Mouse (Mus musculus): ENCODE measurements around the gene Mrpl28. TPM values are rescaled to one million over a fixed set of nuclear protein-coding genes. Genes with fewer than 3 reads are reported as not detected.

Gene Mrpl28
- 145 TPM for polyA plus RNA-seq (2012; fragmentation: generic; extraction: Trizol)

GRCm38 (mm10) chr17:26123267-26123684 lies at the start of gene Mrpl28:
Mrpl28 (plus strand) TSS chr17:26123500.
- H3K36me3 ChIP-seq (ENCODE audit: control insufficient read depth, insufficient read depth), result peaks cover 1% of the 10 kb centered on the region
- H3K4me2 ChIP-seq (ENCODE audit: low read depth), result peak within 1 kb of the TSS; percentile 99
- peak within 1 kb of the TSS; percentile 89 for H3K4me3 ChIP-seq
- TF ChIP-seq CEBPB (IDR thresholded peaks at IDR 0.05; ENCODE audit: insufficient read depth, poor library complexity, severe bottlenecking) (no peak), TCF3 (IDR thresholded peaks at IDR 0.05; ENCODE audit: insufficient read length, low read depth) (no peak), POLR2A (IDR thresholded peaks at IDR 0.05; ENCODE audit: insufficient read length, low read depth) (peak; percentile 99), MAX (IDR thresholded peaks at IDR 0.05; ENCODE audit: low read depth) (no peak), POLR2AphosphoS2 (IDR thresholded peaks at IDR 0.05; ENCODE audit: insufficient read length, low read depth) (peak; percentile 99), TCF12 (IDR thresholded peaks at IDR 0.05; ENCODE audit: insufficient read depth, poor library complexity, severe bottlenecking) (no peak), MYOD1 (IDR thresholded peaks at IDR 0.05; ENCODE audit: control insufficient read depth in 1 of 3, insufficient read length in 2 of 3, low read depth in 2 of 3) (peak in 1 of 3 experiments; percentile 23), E2F4 (IDR thresholded peaks at IDR 0.05; ENCODE audit: insufficient read depth) (peak; percentile 5), MYOG (IDR thresholded peaks at IDR 0.05; ENCODE audit: control insufficient read depth in 1 of 3, insufficient read depth in 1 of 3, insufficient read length in 2 of 3, low read depth in 2 of 3) (no peak)
- peaks cover 15% of the 10 kb centered on the region for H3K79me2 ChIP-seq (ENCODE audit: control insufficient read depth, insufficient read depth)
- peaks cover 14% of the 10 kb centered on the region for H3K27me3 ChIP-seq (ENCODE audit: control insufficient read depth, insufficient read depth, insufficient read length)
- peak within 1 kb of the TSS; percentile 61 for H3ac ChIP-seq (ENCODE audit: control insufficient read depth, insufficient read length)

GRCm38 (mm10) chr17:26075246-26075645 lies 48.1 kb upstream of the Mrpl28 start:
- Histone ChIP-seq H3K27me3 (ENCODE audit: control insufficient read depth, insufficient read depth, insufficient read length) (no peaks in the 10 kb centered on the region), H3K79me2 (ENCODE audit: control insufficient read depth, insufficient read depth) (no peaks in the 10 kb centered on the region), H3K4me3 (no peak overlapping the region), H3K36me3 (ENCODE audit: control insufficient read depth, insufficient read depth) (no peaks in the 10 kb centered on the region), H3K4me2 (ENCODE audit: low read depth) (no peak overlapping the region), H3ac (ENCODE audit: control insufficient read depth, insufficient read length) (no peak overlapping the region)
- TF ChIP-seq MYOD1 (IDR thresholded peaks at IDR 0.05; ENCODE audit: control insufficient read depth in 1 of 3, insufficient read length in 2 of 3, low read depth in 2 of 3) (peak in 1 of 3 experiments; percentile 58), MAX (IDR thresholded peaks at IDR 0.05; ENCODE audit: low read depth) (no peak), E2F4 (IDR thresholded peaks at IDR 0.05; ENCODE audit: insufficient read depth) (no peak)

GRCm38 (mm10) chr17:26078851-26079250 lies 44.4 kb upstream of the Mrpl28 start:
- Histone ChIP-seq H3K79me2 (ENCODE audit: control insufficient read depth, insufficient read depth) (no peaks in the 10 kb centered on the region), H3ac (ENCODE audit: control insufficient read depth, insufficient read length) (no peak overlapping the region), H3K4me3 (no peak overlapping the region), H3K36me3 (ENCODE audit: control insufficient read depth, insufficient read depth) (no peaks in the 10 kb centered on the region), H3K4me2 (ENCODE audit: low read depth) (no peak overlapping the region), H3K27me3 (ENCODE audit: control insufficient read depth, insufficient read depth, insufficient read length) (no peaks in the 10 kb centered on the region)
- TF ChIP-seq CEBPB (IDR thresholded peaks at IDR 0.05; ENCODE audit: insufficient read depth, poor library complexity, severe bottlenecking) (no peak), TCF12 (IDR thresholded peaks at IDR 0.05; ENCODE audit: insufficient read depth, poor library complexity, severe bottlenecking) (no peak), POLR2A (IDR thresholded peaks at IDR 0.05; ENCODE audit: insufficient read length, low read depth) (no peak), REST (IDR thresholded peaks at IDR 0.05; ENCODE audit: insufficient read depth, insufficient read length) (no peak), SRF (IDR thresholded peaks at IDR 0.05; ENCODE audit: control insufficient read depth, insufficient read length, low read depth) (no peak), POLR2AphosphoS2 (IDR thresholded peaks at IDR 0.05; ENCODE audit: insufficient read length, low read depth) (no peak), MAX (IDR thresholded peaks at IDR 0.05; ENCODE audit: low read depth) (no peak), MYOD1 (IDR thresholded peaks at IDR 0.05; ENCODE audit: control insufficient read depth in 1 of 3, insufficient read length in 2 of 3, low read depth in 2 of 3) (no peak), E2F4 (IDR thresholded peaks at IDR 0.05; ENCODE audit: insufficient read depth) (no peak), TCF3 (IDR thresholded peaks at IDR 0.05; ENCODE audit: insufficient read length, low read depth) (no peak), MYOG (IDR thresholded peaks at IDR 0.05; ENCODE audit: control insufficient read depth in 1 of 3, insufficient read depth in 1 of 3, insufficient read length in 2 of 3, low read depth in 2 of 3) (no peak), USF1 (IDR thresholded peaks at IDR 0.05; ENCODE audit: low read depth) (no peak)

- H3K36me3 ChIP-seq (ENCODE audit: control insufficient read depth, insufficient read depth), result no peaks in the 10 kb centered on the region
- H3K79me2 ChIP-seq (ENCODE audit: control insufficient read depth, insufficient read depth), result no peaks in the 10 kb centered on the region
- no peak for TF ChIP-seq MYOD1 (IDR thresholded peaks at IDR 0.05; ENCODE audit: control insufficient read depth in 1 of 3, insufficient read length in 2 of 3, low read depth in 2 of 3)
- TF ChIP-seq TCF12 (IDR thresholded peaks at IDR 0.05; ENCODE audit: insufficient read depth, poor library complexity, severe bottlenecking), result no peak
- TF ChIP-seq CEBPB (IDR thresholded peaks at IDR 0.05; ENCODE audit: insufficient read depth, poor library complexity, severe bottlenecking), result no peak
- TF ChIP-seq REST (IDR thresholded peaks at IDR 0.05; ENCODE audit: insufficient read depth, insufficient read length), result no peak
- no peak for TF ChIP-seq POLR2A (IDR thresholded peaks at IDR 0.05; ENCODE audit: insufficient read length, low read depth)
- TF ChIP-seq USF1 (IDR thresholded peaks at IDR 0.05; ENCODE audit: low read depth), result no peak
- no peak for TF ChIP-seq TCF3 (IDR thresholded peaks at IDR 0.05; ENCODE audit: insufficient read length, low read depth)
- no peak for TF ChIP-seq SRF (IDR thresholded peaks at IDR 0.05; ENCODE audit: control insufficient read depth, insufficient read length, low read depth)
- no peak for TF ChIP-seq E2F4 (IDR thresholded peaks at IDR 0.05; ENCODE audit: insufficient read depth)
- TF ChIP-seq MYOG (IDR thresholded peaks at IDR 0.05; ENCODE audit: control insufficient read depth in 1 of 3, insufficient read depth in 1 of 3, insufficient read length in 2 of 3, low read depth in 2 of 3), result no peak
- no peak for TF ChIP-seq MAX (IDR thresholded peaks at IDR 0.05; ENCODE audit: low read depth)
- no peak overlapping the region for H3ac ChIP-seq (ENCODE audit: control insufficient read depth, insufficient read length)
- no peak overlapping the region for H3K4me2 ChIP-seq (ENCODE audit: low read depth)
- no peaks in the 10 kb centered on the region for H3K27me3 ChIP-seq (ENCODE audit: control insufficient read depth, insufficient read depth, insufficient read length)
- H3K4me3 ChIP-seq, result no peak overlapping the region
Measured at GRCm38 (mm10) chr17:26080867-26081266, 42.4 kb upstream of the Mrpl28 start.

GRCm38 (mm10) chr17:26087059-26087564 lies 36.2 kb upstream of the Mrpl28 start:
- Histone ChIP-seq H3K79me2 (ENCODE audit: control insufficient read depth, insufficient read depth) (no peaks in the 10 kb centered on the region), H3ac (ENCODE audit: control insufficient read depth, insufficient read length) (no peak overlapping the region), H3K4me3 (no peak overlapping the region), H3K36me3 (ENCODE audit: control insufficient read depth, insufficient read depth) (no peaks in the 10 kb centered on the region), H3K4me2 (ENCODE audit: low read depth) (no peak overlapping the region), H3K27me3 (ENCODE audit: control insufficient read depth, insufficient read depth, insufficient read length) (no peaks in the 10 kb centered on the region)
- TF ChIP-seq MYOD1 (IDR thresholded peaks at IDR 0.05; ENCODE audit: control insufficient read depth in 1 of 3, insufficient read length in 2 of 3, low read depth in 2 of 3), result no peak
- TF ChIP-seq POLR2A (IDR thresholded peaks at IDR 0.05; ENCODE audit: insufficient read length, low read depth), result no peak
- TF ChIP-seq E2F4 (IDR thresholded peaks at IDR 0.05; ENCODE audit: insufficient read depth), result no peak
- TF ChIP-seq REST (IDR thresholded peaks at IDR 0.05; ENCODE audit: insufficient read depth, insufficient read length), result no peak
- no peak for TF ChIP-seq USF1 (IDR thresholded peaks at IDR 0.05; ENCODE audit: low read depth)
- no peak for TF ChIP-seq TCF12 (IDR thresholded peaks at IDR 0.05; ENCODE audit: insufficient read depth, poor library complexity, severe bottlenecking)
- TF ChIP-seq POLR2AphosphoS2 (IDR thresholded peaks at IDR 0.05; ENCODE audit: insufficient read length, low read depth), result no peak
- no peak for TF ChIP-seq MAX (IDR thresholded peaks at IDR 0.05; ENCODE audit: low read depth)
- TF ChIP-seq SRF (IDR thresholded peaks at IDR 0.05; ENCODE audit: control insufficient read depth, insufficient read length, low read depth), result no peak
- no peak for TF ChIP-seq CEBPB (IDR thresholded peaks at IDR 0.05; ENCODE audit: insufficient read depth, poor library complexity, severe bottlenecking)

Measured in myocyte (in vitro differentiated cells).